Mouse (Mus musculus) ovary, postnatal 14 days (tissue): ENCODE measurements around the gene Spryd3.
"Not testable (repeated sequence)": the region's sequence is repeated elsewhere in the genome, so short reads cannot be mapped to it uniquely, and the experiment has no call there.

Experiments
- DNase-seq: peaks from one replicate; pipeline ENCODE4 v3.0.0; 2022; ENCODE audit warnings: low spot score

The Spryd3 gene

GRCm38 (mm10) chr15:102097991-102098555, 38.0 kb downstream of the Spryd3 start:
- DNase-seq = no peak

GRCm38 (mm10) chr15:102097147-102097915, 38.7 kb downstream of the Spryd3 start:
- DNase-seq = no peak

DNA sequence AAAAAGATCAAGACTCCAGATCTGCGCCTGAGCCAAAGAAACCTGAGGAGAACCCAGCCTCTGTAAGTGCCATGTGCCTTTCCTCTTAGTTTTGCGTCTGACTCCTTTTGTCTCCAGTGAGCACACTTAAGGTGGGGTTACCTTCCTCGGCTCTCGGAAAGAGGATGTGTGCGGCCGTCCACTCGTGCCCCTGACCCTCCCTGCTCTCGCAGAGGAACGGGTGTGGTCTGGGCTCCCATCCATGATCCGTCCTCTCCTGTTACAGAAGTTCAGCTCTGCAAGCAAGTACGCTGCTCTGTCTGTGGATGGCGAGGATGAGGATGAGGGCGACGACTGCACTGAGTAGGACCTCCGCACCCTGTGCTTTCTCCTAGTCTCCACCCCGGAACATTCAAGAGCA, 41.0 kb downstream of the Spryd3 start:
- no peak for DNase-seq

DNA sequence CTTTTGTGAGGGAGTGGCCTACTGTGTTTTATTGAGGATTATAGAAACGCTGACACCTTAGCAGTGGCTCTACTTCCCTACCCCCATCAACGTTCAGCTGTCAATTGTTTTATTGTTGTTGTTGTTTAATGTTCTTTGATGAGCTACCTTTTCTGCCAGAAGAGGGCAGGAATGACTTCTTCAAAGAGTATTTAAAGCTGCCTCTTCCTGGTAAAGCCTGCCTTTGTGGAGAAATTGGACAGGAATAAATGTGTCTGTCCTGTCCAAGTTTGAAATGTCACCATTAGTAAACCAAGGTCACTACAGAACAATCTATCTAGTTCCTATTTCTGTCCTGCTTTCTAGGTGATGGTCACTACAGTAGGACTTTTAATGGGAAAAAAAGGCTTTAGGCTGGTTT, 41.9 kb downstream of the Spryd3 start:
- no peak for DNase-seq

DNA sequence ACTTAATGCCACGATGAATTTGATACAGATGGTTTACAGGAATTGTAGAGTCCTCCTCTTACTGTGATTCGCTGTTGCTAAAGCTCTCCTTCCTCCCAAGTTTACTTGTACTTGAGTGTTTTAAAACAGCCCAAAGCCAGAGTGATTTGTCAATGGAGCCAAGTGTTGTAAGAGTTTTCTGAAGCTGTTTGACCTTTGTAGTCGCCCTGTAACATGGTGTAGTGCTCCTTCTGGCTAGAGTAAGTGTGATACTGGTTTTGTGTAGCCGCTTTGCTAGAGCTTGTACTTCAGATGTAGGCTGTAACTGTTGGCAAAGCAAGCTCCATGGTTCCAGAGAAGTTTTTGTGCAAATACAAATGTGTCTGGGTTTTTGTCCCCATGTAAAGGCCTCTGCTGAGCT, 43.8 kb downstream of the Spryd3 start:
- DNase-seq = no peak

- no peak for DNase-seq
Measured at GRCm38 (mm10) chr15:102091688-102092087, 44.3 kb downstream of the Spryd3 start.

DNA sequence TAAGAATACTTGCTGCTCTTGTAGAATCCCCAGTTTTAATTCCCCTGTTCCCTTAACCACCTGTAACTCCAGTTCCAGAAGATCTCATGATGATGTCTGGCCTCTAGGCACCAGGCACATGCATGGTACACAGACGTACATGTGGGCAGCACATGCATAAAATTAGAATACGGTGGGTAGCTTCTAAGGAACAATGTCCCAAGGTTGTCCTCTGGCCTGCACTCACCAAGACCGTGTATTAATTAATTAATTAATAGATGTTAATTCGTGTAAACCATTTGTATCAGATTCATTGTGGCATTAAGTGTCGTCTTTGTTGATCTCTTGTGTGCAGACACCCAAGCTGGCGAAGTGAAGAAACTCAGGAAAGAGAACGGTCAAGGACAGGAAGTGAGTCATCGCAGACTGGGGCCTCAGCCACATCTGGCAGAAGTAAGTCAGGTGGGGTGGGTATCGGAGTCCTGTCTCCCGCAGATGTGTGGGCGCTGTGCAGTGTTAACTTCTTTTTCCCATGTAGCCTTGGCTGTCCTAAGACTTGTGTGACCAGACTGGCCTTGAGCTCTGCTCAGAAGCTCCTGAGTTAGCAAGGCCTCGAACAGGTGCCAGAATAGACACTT, 44.9 kb downstream of the Spryd3 start:
- no peak for DNase-seq

DNA sequence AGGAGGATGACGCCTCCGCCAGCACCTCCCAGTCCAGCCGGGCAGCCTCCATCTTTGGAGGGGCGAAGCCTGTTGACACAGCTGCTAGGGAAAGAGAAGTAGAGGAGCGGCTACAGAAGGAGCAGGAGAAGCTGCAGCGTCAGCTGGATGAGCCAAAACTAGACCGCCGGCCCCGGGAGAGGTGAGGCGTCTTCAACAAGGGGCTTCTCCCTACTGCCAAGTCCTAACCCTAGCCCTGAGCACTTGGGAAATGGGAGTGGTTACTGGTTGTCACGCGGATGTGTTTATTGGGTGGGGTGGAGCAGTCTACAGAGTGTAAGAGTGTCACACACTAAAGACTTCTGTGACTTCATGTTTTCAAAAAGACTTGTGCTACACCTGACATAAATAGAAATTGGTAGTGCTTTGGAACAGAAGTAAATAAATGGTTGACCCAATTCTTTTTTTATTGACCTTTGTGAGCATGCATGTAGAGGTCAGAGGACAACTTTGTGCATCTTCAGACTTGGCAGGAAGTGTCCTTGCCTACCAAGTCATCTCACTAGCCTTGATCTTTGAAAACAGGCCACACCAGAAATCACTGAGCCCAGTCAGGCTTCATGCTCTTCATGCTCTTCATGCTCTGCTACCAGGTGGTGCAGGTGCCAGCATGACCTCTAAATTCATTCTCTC, 46.0 kb downstream of the Spryd3 start:
- no peak for DNase-seq

- DNase-seq = no peak
Measured at GRCm38 (mm10) chr15:102083028-102083427, 53.0 kb downstream of the Spryd3 start.

GRCm38 (mm10) chr15:102082148-102082547, 53.9 kb downstream of the Spryd3 start:
- no peak for DNase-seq

GRCm38 (mm10) chr15:102080429-102080828, 55.6 kb downstream of the Spryd3 start:
- no peak for DNase-seq

- not testable (repeated sequence) for DNase-seq
Measured at GRCm38 (mm10) chr15:102079924-102080323, 56.1 kb downstream of the Spryd3 start.

DNA sequence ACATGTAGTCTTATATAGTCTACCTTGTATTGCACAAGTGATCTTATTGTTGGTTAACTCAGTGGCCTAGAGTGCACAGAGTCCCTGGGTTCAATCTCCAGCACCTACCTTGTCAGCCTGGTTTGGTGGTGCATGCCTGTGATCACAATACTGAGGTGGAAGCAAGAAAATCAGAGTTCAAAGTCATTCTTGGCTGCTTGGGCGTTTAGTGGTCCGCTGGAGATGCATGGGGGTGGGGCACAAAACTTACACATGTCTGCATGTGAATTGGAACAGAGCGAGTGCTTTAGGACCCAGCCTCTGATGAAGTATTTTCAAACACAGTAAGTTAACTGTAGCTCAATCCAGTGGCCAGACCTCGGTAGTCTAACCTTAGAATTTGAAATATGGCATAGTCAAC, 56.8 kb downstream of the Spryd3 start:
- DNase-seq = no peak

GRCm38 (mm10) chr15:102077111-102077677, 58.8 kb downstream of the Spryd3 start:
- DNase-seq = no peak

- DNase-seq = no peak
Measured at GRCm38 (mm10) chr15:102074876-102075585, 61.0 kb downstream of the Spryd3 start.

GRCm38 (mm10) chr15:102074070-102074731, 61.8 kb downstream of the Spryd3 start:
- peak; percentile 53 for DNase-seq

DNA sequence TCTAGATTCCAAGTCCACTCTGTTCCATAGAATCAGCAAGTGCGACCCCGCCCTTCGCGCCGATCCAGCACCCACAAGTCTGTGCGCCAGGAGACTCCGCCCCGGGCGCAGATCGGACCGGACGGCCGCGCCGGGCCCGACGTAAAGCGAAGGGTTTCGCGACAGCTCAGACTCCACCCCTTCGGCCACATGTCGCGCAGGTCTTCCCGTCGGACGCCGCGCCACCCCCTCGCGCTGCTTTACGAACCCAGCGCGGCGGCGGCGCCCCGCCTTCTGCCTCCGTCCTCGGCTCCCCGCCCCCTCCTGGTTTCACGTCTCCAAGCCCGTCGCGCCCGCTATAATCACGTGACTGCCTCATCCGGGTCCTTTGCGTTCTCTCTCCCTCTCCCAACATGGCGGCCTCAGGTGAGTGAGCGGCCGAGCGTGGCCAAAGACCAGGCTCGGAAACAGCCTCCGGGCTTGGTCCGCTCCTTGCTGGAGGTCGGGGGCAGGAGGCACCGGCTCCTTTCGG, 62.4 kb downstream of the Spryd3 start, which contains the start of gene Eif4b:
Gene Eif4b, plus strand, starts transcription at position 215 of the 511 bp plus-strand sequence.
- DNase-seq = peak; percentile 96

DNA sequence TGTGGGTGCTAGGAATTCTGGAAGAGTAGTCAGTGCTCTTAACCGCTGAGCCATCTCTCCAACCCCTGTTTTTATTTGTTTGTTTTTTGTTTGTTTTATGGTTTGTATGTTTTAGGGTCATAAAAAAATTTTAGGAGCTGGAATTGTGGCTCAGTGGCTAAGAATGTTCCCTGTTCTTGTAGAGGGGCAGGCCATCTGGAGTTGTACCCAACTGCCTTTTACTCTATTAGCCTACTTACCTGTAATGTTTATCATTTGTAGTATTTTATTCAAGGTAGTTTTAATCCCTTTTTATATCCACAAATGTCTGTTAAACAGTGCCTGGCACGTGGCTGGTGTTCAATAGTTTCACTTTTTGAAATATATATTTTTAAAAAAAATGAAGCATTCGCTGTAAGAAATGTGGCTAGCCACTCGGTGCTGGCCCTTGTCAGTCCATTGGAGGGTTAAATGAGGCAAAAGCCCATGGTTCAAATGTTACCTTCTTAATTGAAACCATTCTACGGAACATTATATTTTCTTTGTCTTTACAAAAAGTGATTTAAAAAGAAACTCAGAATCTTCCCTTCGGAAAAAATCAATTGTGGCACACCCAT, 63.0 kb downstream of the Spryd3 start:
- no peak for DNase-seq

DNA sequence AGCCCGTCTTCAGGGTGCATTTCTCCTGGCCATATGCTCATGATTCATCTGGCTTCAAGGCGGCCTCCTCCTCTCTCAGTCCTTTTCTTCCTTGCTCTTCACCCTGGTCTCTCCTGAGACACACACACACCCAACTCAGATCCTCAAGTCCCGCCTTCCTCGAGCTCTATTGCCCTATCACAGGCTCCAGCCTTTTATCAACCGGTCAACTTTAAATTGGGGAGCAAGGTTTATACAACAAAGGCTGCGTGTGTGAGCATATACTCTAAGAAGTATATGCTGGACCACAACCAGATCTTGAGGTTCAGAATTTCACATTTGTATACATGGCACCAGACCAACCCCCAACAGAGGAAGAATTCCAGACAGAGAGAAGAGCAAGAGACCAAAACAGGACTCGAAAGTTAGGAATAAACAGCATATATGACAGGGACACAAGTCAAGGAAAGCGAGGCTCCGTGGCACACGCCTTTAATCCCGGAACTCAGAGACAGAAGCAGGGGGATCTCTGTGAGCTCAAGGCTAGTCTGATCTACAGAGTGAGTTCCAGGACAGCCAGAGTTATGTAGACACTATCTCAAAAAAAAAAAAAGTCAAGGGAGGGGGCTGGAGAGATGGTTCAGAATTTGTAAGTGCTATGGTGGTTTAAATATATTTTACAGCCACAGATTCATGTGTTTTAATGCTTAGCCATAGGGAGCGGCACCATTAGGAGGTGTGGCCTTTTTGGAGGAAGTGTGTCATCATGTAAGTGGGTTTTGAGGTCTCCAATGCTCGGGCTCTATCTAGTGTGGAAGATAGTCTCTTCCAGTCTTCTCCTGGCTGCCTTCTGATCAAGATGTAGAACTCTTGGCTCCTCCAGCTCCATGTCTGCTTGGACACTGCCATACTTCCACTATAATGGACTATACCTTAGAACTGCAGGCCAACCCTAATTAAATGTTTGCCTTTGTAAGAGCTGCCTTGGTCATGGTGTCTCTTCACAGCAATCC, 65.3 kb downstream of the Spryd3 start:
- no peak for DNase-seq
